Mouse (Mus musculus) testis, adult 2 months (tissue): ENCODE data around the gene Psenen. TPM values are rescaled to one million over a fixed set of nuclear protein-coding genes. Genes with fewer than 3 reads are reported as not detected.

ENCODE experiments used
- H3K27ac ChIP-seq: fragments of 200-500 bp; 2 replicates; pipeline ENCODE4 v1.5.1; 2012; ENCODE audit warnings: low read depth, low read length; ENCODE audit not compliant: control insufficient read depth, insufficient read depth
- H3K27me3 ChIP-seq: fragments of 200-500 bp; 2 replicates; pipeline ENCODE4 v1.6.1; 2012; ENCODE audit warnings: mild to moderate bottlenecking, low read length, moderate library complexity; ENCODE audit not compliant: control insufficient read depth, insufficient read depth
- H3K36me3 ChIP-seq: fragments of 200-500 bp; 2 replicates; pipeline ENCODE4 v1.6.1; 2012; ENCODE audit warnings: mild to moderate bottlenecking, low read length; ENCODE audit not compliant: control insufficient read depth, insufficient read depth
- H3K4me1 ChIP-seq: fragments of 200-500 bp; 2 replicates; pipeline ENCODE4 v1.6.1; 2012; ENCODE audit warnings: low read length; ENCODE audit not compliant: control insufficient read depth, insufficient read depth
- H3K4me3 ChIP-seq: fragments of 200-500 bp; 2 replicates; pipeline ENCODE4 v1.5.1; 2012; ENCODE audit warnings: low read depth, mild to moderate bottlenecking, low read length, moderate library complexity, mixed read lengths; ENCODE audit not compliant: control insufficient read depth
- CTCF ChIP-seq: fragments of 200-500 bp; IDR thresholded peaks from 2 replicates; pipeline ENCODE4 v1.5.1; 2012; ENCODE audit warnings: low read depth, mild to moderate bottlenecking, inconsistent platforms, low read length, moderate library complexity; ENCODE audit not compliant: control insufficient read depth, insufficient read depth, insufficient replicate concordance
- POLR2A ChIP-seq: fragments of 200-500 bp; IDR thresholded peaks from 2 replicates; pipeline ENCODE4 v1.6.1; 2012; ENCODE audit warnings: low read depth, mild to moderate bottlenecking, inconsistent platforms, low read length, moderate library complexity; ENCODE audit not compliant: control insufficient read depth
- polyA plus RNA-seq: library from polyadenylated mRNA; depleted of rRNA; stranded (reverse); fragments of >200 nt; gene quantifications from 2 replicates; pipeline ENCODE4 v1.2.3, GENCODE M21; 2012; rRNA removed

Gene Psenen
- polyA plus RNA-seq, result 147 and 167 TPM in 2 replicates

- Histone ChIP-seq H3K36me3 (no peaks in the 10 kb centered on the region), H3K27ac (peak within 1 kb of the TSS; percentile 95), H3K4me3 (peak within 1 kb of the TSS; percentile 92), H3K27me3 (no peaks in the 10 kb centered on the region), H3K4me1 (peaks cover 8% of the 10 kb centered on the region)
- TF ChIP-seq POLR2A, result peak; percentile 49; the same call in 1 of the 2 replicates
- TF ChIP-seq CTCF, result no peak
These were observed at the start of gene Psenen, which contains the start of the genes U2af1l4 and Gm49396 for GRCm38 (mm10) chr7:30563117-30563905. Gene Psenen, minus strand, starts transcription at chr7:30563627. Gene U2af1l4, plus strand, starts transcription at chr7:30563301. Gene Gm49396, plus strand, starts transcription at chr7:30563344.

- Histone ChIP-seq H3K27me3 (no peaks in the 10 kb centered on the region), H3K4me3 (no peak within 1 kb of the TSS), H3K4me1 (peaks cover 3% of the 10 kb centered on the region; the same call in 1 of the 2 replicates), H3K27ac (no peak within 1 kb of the TSS), H3K36me3 (no peaks in the 10 kb centered on the region)
- no peak for TF ChIP-seq POLR2A
- TF ChIP-seq CTCF, result no peak
These were observed 49.4 kb upstream of the Psenen start, which contains the start of gene Upk1a for GRCm38 (mm10) chr7:30612654-30613402. Gene Upk1a, minus strand, starts transcription at chr7:30612847.

- H3K36me3 ChIP-seq, result no peaks in the 10 kb centered on the region
- no peak for TF ChIP-seq CTCF
- TF ChIP-seq POLR2A, result no peak
- H3K27ac ChIP-seq, result no peak overlapping the region
- H3K4me1 ChIP-seq, result peaks cover 3% of the 10 kb centered on the region; the same call in 1 of the 2 replicates
- H3K4me3 ChIP-seq, result no peak overlapping the region
- H3K27me3 ChIP-seq, result no peaks in the 10 kb centered on the region
These were observed 46.6 kb upstream of the Psenen start for GRCm38 (mm10) chr7:30610043-30610442.

- Histone ChIP-seq H3K27ac (no peak overlapping the region), H3K36me3 (no peaks in the 10 kb centered on the region), H3K4me1 (peaks cover 3% of the 10 kb centered on the region; the same call in 1 of the 2 replicates), H3K27me3 (no peaks in the 10 kb centered on the region), H3K4me3 (no peak overlapping the region)
- TF ChIP-seq POLR2A (no peak), CTCF (no peak)
These were observed 45.0 kb upstream of the Psenen start for GRCm38 (mm10) chr7:30608476-30608875.

GRCm38 (mm10) chr7:30607706-30608309 is 44.4 kb upstream of the Psenen start:
- no peak for TF ChIP-seq POLR2A
- TF ChIP-seq CTCF, result peak; percentile 51; the same call in 1 of the 2 replicates
- H3K4me3 ChIP-seq, result no peak overlapping the region
- no peak overlapping the region for H3K27ac ChIP-seq
- peaks cover 3% of the 10 kb centered on the region; the same call in 1 of the 2 replicates for H3K4me1 ChIP-seq
- H3K27me3 ChIP-seq, result no peaks in the 10 kb centered on the region
- no peaks in the 10 kb centered on the region for H3K36me3 ChIP-seq

DNA sequence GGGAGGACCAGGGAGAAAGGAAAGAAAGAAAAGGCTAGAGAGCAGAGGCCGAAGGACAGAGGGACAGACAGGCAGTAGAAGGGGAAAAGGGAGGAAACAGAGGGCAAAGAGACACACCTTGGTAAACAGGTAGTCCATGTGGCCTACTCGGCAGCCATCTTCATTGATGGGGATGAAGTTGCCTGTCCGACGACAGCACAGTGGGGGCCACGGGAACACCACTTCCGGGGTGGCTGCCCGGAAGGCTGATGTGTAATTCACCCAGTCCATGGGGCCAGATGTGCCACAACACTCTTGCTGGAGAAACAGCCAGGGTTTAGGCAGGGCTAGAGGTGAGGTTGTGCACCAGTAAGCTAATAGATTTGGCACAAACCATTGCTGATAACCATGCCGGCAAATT is 41.5 kb upstream of the Psenen start:
- no peaks in the 10 kb centered on the region for H3K36me3 ChIP-seq
- H3K4me3 ChIP-seq, result no peak overlapping the region
- H3K27me3 ChIP-seq, result no peaks in the 10 kb centered on the region
- H3K27ac ChIP-seq, result no peak overlapping the region
- TF ChIP-seq CTCF (no peak), POLR2A (no peak)
- peaks cover 8% of the 10 kb centered on the region for H3K4me1 ChIP-seq

GRCm38 (mm10) chr7:30604424-30604823 is 41.0 kb upstream of the Psenen start:
- Histone ChIP-seq H3K27me3 (no peaks in the 10 kb centered on the region), H3K4me1 (peaks cover 14% of the 10 kb centered on the region), H3K4me3 (no peak overlapping the region), H3K36me3 (no peaks in the 10 kb centered on the region), H3K27ac (no peak overlapping the region)
- TF ChIP-seq POLR2A (no peak), CTCF (no peak)
